Mouse (Mus musculus): ENCODE measurements at regions not wholly inside any gene's neighbourhood (a gene's known extent, or its start where the extent isn't known, plus 50 kb on each side); places are given as distances from the start of the nearest gene placed in this dataset.
A peak's percentile ranks its signal among the peaks of the same experiment; 100 is the strongest.

DNA sequence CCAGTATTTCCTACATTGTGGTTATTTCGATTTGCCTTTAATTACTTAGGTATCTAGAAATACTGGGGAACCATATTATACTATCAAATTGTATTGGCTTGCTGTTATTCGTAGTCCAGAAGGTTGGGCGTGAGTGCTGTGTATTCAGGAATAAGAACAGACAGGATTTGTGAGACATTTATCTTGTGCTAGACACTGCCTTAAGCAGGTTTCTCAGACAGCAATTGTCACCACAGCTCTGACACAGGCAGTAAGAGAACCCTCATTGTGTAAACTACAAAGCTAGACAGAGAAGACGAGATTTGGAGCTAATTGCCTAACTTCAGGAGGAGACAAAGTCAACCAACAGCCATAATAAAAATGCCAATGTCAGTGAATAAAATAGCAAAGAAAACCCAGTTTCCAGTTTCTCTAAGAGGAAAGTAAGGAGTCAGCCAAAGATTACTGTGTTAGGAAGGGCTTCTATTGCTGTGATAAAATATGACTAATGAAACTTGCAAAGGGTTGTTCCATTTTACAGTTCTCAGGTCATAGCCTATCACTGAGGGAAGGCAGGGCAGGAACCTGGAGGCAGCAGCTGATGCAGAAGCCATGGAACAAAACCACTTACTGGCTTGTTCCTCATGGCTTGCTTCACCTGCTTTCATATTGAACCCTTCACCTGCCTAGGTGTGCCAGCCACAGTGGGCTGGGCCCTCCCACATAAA lies 78.6 kb upstream of the Gas2 start:
- H3K27me3 ChIP-seq (ENCODE audit: control insufficient read depth, insufficient read depth, low read length): no peaks in the 10 kb centered on the region
- no peak overlapping the region for H3K4me2 ChIP-seq (ENCODE audit: low read depth, low read length)
- H3K9me3 ChIP-seq (ENCODE audit: control insufficient read depth, low read length): no peaks in the 10 kb centered on the region
- H3K9ac ChIP-seq (replicated peaks; ENCODE audit: low read depth, low read length): no peak overlapping the region
- WGBS: 43% methylated on average over 4 of the region's 4 CpGs
- H3K4me1 ChIP-seq (ENCODE audit: control insufficient read depth, insufficient read depth, low read length): peaks cover 5% of the 10 kb centered on the region; the same call in 1 of the 2 replicates
- no peak overlapping the region for H3K27ac ChIP-seq (ENCODE audit: low read depth, low read length)
- ATAC-seq (ENCODE audit: low read depth): no peak
- no peak overlapping the region for H3K4me3 ChIP-seq (ENCODE audit: low read depth, low read length)
- no peaks in the 10 kb centered on the region for H3K36me3 ChIP-seq (ENCODE audit: control insufficient read depth, insufficient read depth, low read length)

DNA sequence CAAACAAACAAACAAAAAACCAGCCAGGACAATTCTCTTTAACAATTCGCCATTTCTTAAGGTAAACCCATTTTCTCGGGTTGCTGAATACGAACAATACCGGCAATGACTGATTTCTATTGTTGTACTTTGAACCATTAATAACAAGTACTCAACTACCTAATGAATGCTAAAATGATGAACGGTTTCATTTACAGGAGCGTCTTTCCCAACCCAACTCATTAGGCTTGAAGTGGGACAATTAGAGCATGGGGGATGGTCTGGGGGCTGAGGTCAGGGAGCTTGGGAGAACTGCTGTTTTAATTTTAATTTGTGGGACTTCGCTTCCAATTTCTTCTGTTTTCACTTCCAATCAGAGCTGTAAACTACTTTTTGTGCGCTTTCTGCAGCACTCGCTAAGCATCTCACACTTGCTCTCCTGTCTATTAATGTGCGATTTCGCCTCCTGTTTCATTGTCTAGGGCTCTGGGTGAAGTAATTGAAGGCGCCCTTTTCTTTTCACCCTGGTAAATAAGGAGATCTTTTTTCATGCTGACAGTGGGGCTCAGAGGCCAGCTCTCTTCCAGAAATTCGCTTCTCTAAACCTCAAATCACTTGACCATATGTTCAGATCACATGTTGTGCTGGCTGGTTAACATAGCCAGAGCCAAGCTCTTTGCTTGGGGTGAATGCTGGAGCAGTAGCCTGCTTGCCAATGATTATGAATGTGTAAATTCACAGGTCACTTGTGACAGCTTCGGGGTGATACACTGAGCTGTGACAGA lies 77.7 kb upstream of the Gas2 start:
- peak; percentile 56; the same call in 1 of the 2 replicates for ATAC-seq (ENCODE audit: low read depth)
- 25% methylated on average over 14 of the region's 14 CpGs for WGBS
- no peak overlapping the region for H3K4me2 ChIP-seq (ENCODE audit: low read depth, low read length)

DNA sequence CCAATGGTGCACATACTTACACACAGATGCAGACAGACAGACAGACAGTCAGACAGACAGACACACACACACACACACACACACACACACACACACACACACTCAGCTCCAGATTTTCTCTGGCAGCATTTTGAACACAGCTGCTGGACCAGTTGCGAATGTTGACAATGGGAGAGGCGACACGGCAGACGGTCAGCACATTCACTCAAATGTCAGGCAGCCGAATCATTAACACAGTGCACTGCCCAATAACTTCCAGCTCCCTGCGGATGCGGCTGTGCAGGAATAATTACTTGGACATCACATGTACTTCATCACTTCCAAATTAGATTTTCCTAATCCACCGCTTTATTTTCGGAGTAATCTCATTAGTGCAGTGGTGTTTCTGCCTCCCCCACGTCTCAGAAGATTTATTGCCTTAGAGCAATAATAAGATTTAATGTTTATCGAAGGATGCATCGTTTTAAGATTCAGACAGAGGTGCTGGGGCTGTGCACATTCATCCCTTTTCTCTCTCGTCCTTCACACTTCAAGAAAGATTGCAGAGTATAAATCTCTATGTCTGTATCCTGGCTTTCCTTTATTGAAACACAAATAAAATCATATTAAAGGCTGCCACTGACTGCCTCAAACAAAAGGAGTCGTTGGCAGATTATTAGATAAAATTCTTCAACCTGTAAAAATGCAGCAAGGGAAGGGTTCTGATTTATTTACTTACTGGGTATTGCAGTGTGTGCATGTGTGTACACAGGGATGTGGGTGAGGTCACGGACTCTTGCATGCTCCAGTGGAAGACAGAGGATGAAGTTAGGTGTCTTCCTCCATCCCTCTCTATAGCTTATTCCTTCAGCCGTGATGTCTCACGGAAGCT lies 70.9 kb upstream of the Gas2 start:
- WGBS: 25% methylated on average over 17 of the region's 17 CpGs

More for the DNA sequence above, 77.7 kb upstream of the Gas2 start:
- no peak overlapping the region for H3K27ac ChIP-seq (ENCODE audit: low read depth, low read length)
- no peak overlapping the region for H3K9ac ChIP-seq (replicated peaks; ENCODE audit: low read depth, low read length)
- H3K4me3 ChIP-seq (ENCODE audit: low read depth, low read length): no peak overlapping the region
- no peaks in the 10 kb centered on the region for H3K36me3 ChIP-seq (ENCODE audit: control insufficient read depth, insufficient read depth, low read length)
- no peaks in the 10 kb centered on the region for H3K27me3 ChIP-seq (ENCODE audit: control insufficient read depth, insufficient read depth, low read length)
- H3K9me3 ChIP-seq (ENCODE audit: control insufficient read depth, low read length): no peaks in the 10 kb centered on the region
- peaks cover 5% of the 10 kb centered on the region; the same call in 1 of the 2 replicates for H3K4me1 ChIP-seq (ENCODE audit: control insufficient read depth, insufficient read depth, low read length)

DNA sequence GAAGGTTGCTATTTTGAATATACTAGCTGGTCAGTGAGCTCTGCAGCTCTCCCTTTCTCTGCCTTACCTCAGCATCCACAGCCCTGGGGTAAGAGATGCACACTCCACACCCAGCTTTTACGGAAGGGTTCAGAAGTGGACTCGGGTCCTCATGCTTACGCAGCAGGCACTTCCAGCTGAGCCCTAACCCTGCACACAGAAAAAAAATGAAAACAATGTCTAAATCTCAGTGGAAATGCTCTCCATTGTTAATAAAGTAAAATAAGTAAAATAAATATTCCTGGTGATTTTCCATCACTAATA lies 70.3 kb upstream of the Gas2 start:
- peak; percentile 31; the same call in 1 of the 2 replicates for ATAC-seq (ENCODE audit: low read depth)
- Histone ChIP-seq H3K4me3 (ENCODE audit: low read depth, low read length) (no peak overlapping the region), H3K9me3 (ENCODE audit: control insufficient read depth, low read length) (no peaks in the 10 kb centered on the region), H3K27ac (ENCODE audit: low read depth, low read length) (peak overlapping the region; percentile 82), H3K27me3 (ENCODE audit: control insufficient read depth, insufficient read depth, low read length) (no peaks in the 10 kb centered on the region), H3K4me1 (ENCODE audit: control insufficient read depth, insufficient read depth, low read length) (0 out of 2 replicates have a peak, but pooled peaks cover 4% of the 10 kb centered on the region), H3K9ac (replicated peaks; ENCODE audit: low read depth, low read length) (peak overlapping the region; percentile 33; the same call in 1 of the 2 replicates), H3K4me2 (ENCODE audit: low read depth, low read length) (peak overlapping the region; percentile 26; the same call in 1 of the 2 replicates), H3K36me3 (ENCODE audit: control insufficient read depth, insufficient read depth, low read length) (no peaks in the 10 kb centered on the region)
- WGBS: 43% methylated on average over 3 of the region's 3 CpGs

More for the DNA sequence above, 70.9 kb upstream of the Gas2 start:
- Histone ChIP-seq H3K4me2 (ENCODE audit: low read depth, low read length) (peak overlapping the region; percentile 26), H3K36me3 (ENCODE audit: control insufficient read depth, insufficient read depth, low read length) (no peaks in the 10 kb centered on the region), H3K4me1 (ENCODE audit: control insufficient read depth, insufficient read depth, low read length) (0 out of 2 replicates have a peak, but pooled peaks cover 4% of the 10 kb centered on the region), H3K9me3 (ENCODE audit: control insufficient read depth, low read length) (no peaks in the 10 kb centered on the region), H3K27ac (ENCODE audit: low read depth, low read length) (peak overlapping the region; percentile 82), H3K9ac (replicated peaks; ENCODE audit: low read depth, low read length) (peak overlapping the region; percentile 33; the same call in 1 of the 2 replicates), H3K4me3 (ENCODE audit: low read depth, low read length) (no peak overlapping the region), H3K27me3 (ENCODE audit: control insufficient read depth, insufficient read depth, low read length) (no peaks in the 10 kb centered on the region)
- ATAC-seq (ENCODE audit: low read depth): peak; percentile 78
